Mouse (Mus musculus) limb, embryonic 15.5 days (tissue): ENCODE results near the gene Ces2a. TPM values are rescaled to one million over a fixed set of nuclear protein-coding genes. Genes with fewer than 3 reads are reported as not detected.

ENCODE experiments used
- ATAC-seq: fragments of 200-750 bp; cut with Nextera tagmentation; 2 replicates; pipeline ENCODE4 v1.8.0; 2017; ENCODE audit warnings: low read depth, moderate TSS enrichment; ENCODE audit not compliant: insufficient number of reproducible peaks, low FRiP score, low TSS enrichment
- H3K27ac ChIP-seq: fragments of 300-500 bp; sonication (generic); 2 replicates; pipeline ENCODE4 v1.5.1; 2015; ENCODE audit warnings: moderate library complexity, mild to moderate bottlenecking, inconsistent platforms
- H3K27me3 ChIP-seq: fragments of 300-500 bp; sonication (generic); 2 replicates; pipeline ENCODE4 v1.6.1; 2015; ENCODE audit warnings: inconsistent platforms
- H3K36me3 ChIP-seq: fragments of 300-500 bp; sonication (generic); 2 replicates; pipeline ENCODE4 v1.6.1; 2015; ENCODE audit warnings: inconsistent platforms
- H3K4me1 ChIP-seq: fragments of 300-500 bp; sonication (generic); 2 replicates; pipeline ENCODE4 v1.6.1; 2015; ENCODE audit warnings: inconsistent platforms
- H3K4me2 ChIP-seq: fragments of 300-500 bp; sonication (generic); 2 replicates; pipeline ENCODE4 v1.6.1; 2015; ENCODE audit warnings: mild to moderate bottlenecking, inconsistent platforms
- H3K4me3 ChIP-seq: fragments of 300-500 bp; sonication (generic); 2 replicates; pipeline ENCODE4 v1.5.1; 2015; ENCODE audit warnings: mild to moderate bottlenecking, inconsistent platforms
- H3K9ac ChIP-seq: fragments of 300-500 bp; sonication (generic); 2 replicates; pipeline ENCODE4 v1.6.1; 2015; ENCODE audit warnings: inconsistent platforms
- H3K9me3 ChIP-seq: fragments of 300-500 bp; sonication (generic); 2 replicates; pipeline ENCODE4 v1.6.1; 2016; ENCODE audit warnings: inconsistent platforms
- WGBS: fragments of 180-500 bp; shearing (Covaris S2); methylation state at CpG from one replicate; pipeline ENCODE4 v1.1.7; 2015; 5-methylcytosine and 5-hydroxymethylcytosine counted together
- microRNA-seq: library from miRNA; unstranded; fragments of <30 nt; microRNA quantifications from one replicate; pipeline ENCODE4, GENCODE M21; 2016
- polyA plus RNA-seq: library from polyadenylated mRNA; unstranded; fragments of >200 nt; fragmentation: Nextera tagmentation; extraction: Ambion mirVana; gene quantifications from 2 replicates; pipeline ENCODE4 v1.2.1, GENCODE M21; 2015

The Ces2a gene
- polyA plus RNA-seq, 1 experiment from 2014 or later: not detected

- no peaks in the 10 kb centered on the region for H3K36me3 ChIP-seq
- H3K4me3 ChIP-seq: no peak overlapping the region
- no peaks in the 10 kb centered on the region for H3K27me3 ChIP-seq
- H3K27ac ChIP-seq: no peak overlapping the region
- no peak overlapping the region for H3K9ac ChIP-seq
- ATAC-seq: no peak
- H3K4me1 ChIP-seq: no peaks in the 10 kb centered on the region
- WGBS: 65% methylated on average over 4 of the region's 4 CpGs
- no peaks in the 10 kb centered on the region for H3K9me3 ChIP-seq
- H3K4me2 ChIP-seq: no peak overlapping the region
Observed at GRCm38 (mm10) chr8:104766485-104766884, 32.7 kb downstream of the Ces2a start.

GRCm38 (mm10) chr8:104770365-104770764, 36.6 kb downstream of the Ces2a start:
- no peaks in the 10 kb centered on the region for H3K27me3 ChIP-seq
- H3K4me1 ChIP-seq: no peaks in the 10 kb centered on the region
- H3K36me3 ChIP-seq: no peaks in the 10 kb centered on the region
- WGBS: 86% methylated on average over 3 of the region's 3 CpGs
- no peak overlapping the region for H3K27ac ChIP-seq
- no peak for ATAC-seq
- H3K4me3 ChIP-seq: no peak overlapping the region
- H3K9ac ChIP-seq: no peak overlapping the region
- H3K9me3 ChIP-seq: no peaks in the 10 kb centered on the region
- no peak overlapping the region for H3K4me2 ChIP-seq

GRCm38 (mm10) chr8:104787049-104787448, 53.2 kb downstream of the Ces2a start:
- Histone ChIP-seq H3K4me2 (no peak overlapping the region), H3K27ac (no peak overlapping the region), H3K9me3 (no peaks in the 10 kb centered on the region), H3K9ac (no peak overlapping the region), H3K4me3 (no peak overlapping the region), H3K36me3 (no peaks in the 10 kb centered on the region), H3K27me3 (no peaks in the 10 kb centered on the region), H3K4me1 (no peaks in the 10 kb centered on the region)
- WGBS: 60% methylated on average over 1 of the region's 1 CpGs
- ATAC-seq: no peak

GRCm38 (mm10) chr8:104788929-104789328, 55.1 kb downstream of the Ces2a start:
- WGBS: 69% methylated on average over 2 of the region's 2 CpGs

GRCm38 (mm10) chr8:104789886-104790680, 56.3 kb downstream of the Ces2a start:
- WGBS: 56% methylated on average over 3 of the region's 3 CpGs
- ATAC-seq: no peak
- Histone ChIP-seq H3K4me3 (no peak overlapping the region), H3K27me3 (no peaks in the 10 kb centered on the region), H3K4me1 (no peaks in the 10 kb centered on the region), H3K27ac (no peak overlapping the region), H3K4me2 (no peak overlapping the region), H3K9ac (no peak overlapping the region), H3K9me3 (no peaks in the 10 kb centered on the region), H3K36me3 (no peaks in the 10 kb centered on the region)

More at GRCm38 (mm10) chr8:104788929-104789328, 55.1 kb downstream of the Ces2a start:
- Histone ChIP-seq H3K4me2 (no peak overlapping the region), H3K9ac (no peak overlapping the region), H3K4me3 (no peak overlapping the region), H3K36me3 (no peaks in the 10 kb centered on the region), H3K4me1 (no peaks in the 10 kb centered on the region), H3K27ac (no peak overlapping the region), H3K27me3 (no peaks in the 10 kb centered on the region), H3K9me3 (no peaks in the 10 kb centered on the region)
- no peak for ATAC-seq

Small RNAs within 50 kb of the gene (microRNA-seq; reads per million reads assigned to microRNA genes)
- gene Gm44328: not detected

Other genes starting within 250 kb of the Ces2a start
- gene Terb1, start 224.1 kb upstream of the Ces2a start, polyA plus RNA-seq: 0.40 and 0.42 TPM in 2 replicates
- 92.1 and 93.8 TPM in 2 replicates for gene Nae1, start 199.4 kb upstream of the Ces2a start, polyA plus RNA-seq
- 1.0 and 1.2 TPM in 2 replicates for gene Car7, start 199.3 kb upstream of the Ces2a start, polyA plus RNA-seq
- gene Pdp2, start 142.6 kb upstream of the Ces2a start, polyA plus RNA-seq: 8.8 and 10.1 TPM in 2 replicates
- gene Cdh16, start 109.6 kb upstream of the Ces2a start, polyA plus RNA-seq: 1.4 and 2.1 TPM in 2 replicates
- gene Rrad, start 102.7 kb upstream of the Ces2a start, polyA plus RNA-seq: 25.9 and 44.8 TPM in 2 replicates
- gene Ciao2b, start 92.0 kb upstream of the Ces2a start, polyA plus RNA-seq: 83.0 and 92.9 TPM in 2 replicates
- gene Ces2b, start 97.6 kb downstream of the Ces2a start, polyA plus RNA-seq: 0.19 and 0.31 TPM in 2 replicates
- gene Ces2c, start 113.1 kb downstream of the Ces2a start, polyA plus RNA-seq: not detected in 2 replicates
- gene Ces2e, start 192.3 kb downstream of the Ces2a start, polyA plus RNA-seq: 0.70 and 1.1 TPM in 2 replicates
- 0.52 and 1.0 TPM in 2 replicates for gene Ces2f, start 213.4 kb downstream of the Ces2a start, polyA plus RNA-seq
- gene Ces2g, start 227.7 kb downstream of the Ces2a start, polyA plus RNA-seq: 14.3 and 19.7 TPM in 2 replicates